Mouse (Mus musculus) embryo, embryonic 11.5 days (tissue): Measurements from ENCODE around the gene Zfp667.
A peak's percentile ranks its signal among the peaks of the same experiment; 100 is the strongest.
"Not testable (repeated sequence)": the region's sequence is repeated elsewhere in the genome, so short reads cannot be mapped to it uniquely, and the experiment has no call there.

ENCODE experiments used
- DNase-seq: peaks from one replicate; pipeline ENCODE4 v3.0.0-alpha.2; 2012; ENCODE audit warnings: low read depth, low spot score

Zfp667 gene

GRCm38 (mm10) chr7:6285842-6286705, at the start of gene Zfp667:
Zfp667 (plus strand) TSS chr7:6286579.
- peak; percentile 98 for DNase-seq

- no peak for DNase-seq
Observed at GRCm38 (mm10) chr7:6239787-6240186, 46.6 kb upstream of the Zfp667 start.

DNA sequence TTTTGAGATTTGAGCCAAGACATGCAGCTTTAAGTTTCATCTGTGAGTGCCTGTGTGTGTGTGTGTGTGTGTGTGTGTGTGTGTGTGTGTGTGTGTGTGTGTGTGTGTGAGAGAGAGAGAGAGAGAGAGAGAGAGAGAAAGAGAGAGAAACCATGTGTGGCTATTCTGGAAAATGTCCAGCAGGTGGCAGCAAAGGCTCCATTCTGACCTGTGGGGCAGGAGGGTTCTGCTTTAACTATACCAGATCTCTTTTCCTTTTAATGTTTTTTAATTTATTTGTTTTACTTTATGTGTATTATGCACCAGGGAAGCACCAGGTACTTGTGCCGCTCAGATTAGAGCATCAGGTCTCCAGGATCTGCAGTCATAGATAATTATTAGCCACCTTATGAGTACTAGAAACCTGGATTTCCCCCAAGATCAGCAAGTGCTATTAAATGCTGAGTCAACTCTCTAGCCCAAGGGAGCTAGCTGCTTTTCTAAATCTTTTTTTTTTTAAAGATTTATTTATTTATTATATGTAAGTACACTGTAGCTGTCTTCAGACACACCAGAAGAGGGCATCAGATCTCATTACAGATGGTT, 45.4 kb upstream of the Zfp667 start:
- DNase-seq: not testable (repeated sequence)

DNA sequence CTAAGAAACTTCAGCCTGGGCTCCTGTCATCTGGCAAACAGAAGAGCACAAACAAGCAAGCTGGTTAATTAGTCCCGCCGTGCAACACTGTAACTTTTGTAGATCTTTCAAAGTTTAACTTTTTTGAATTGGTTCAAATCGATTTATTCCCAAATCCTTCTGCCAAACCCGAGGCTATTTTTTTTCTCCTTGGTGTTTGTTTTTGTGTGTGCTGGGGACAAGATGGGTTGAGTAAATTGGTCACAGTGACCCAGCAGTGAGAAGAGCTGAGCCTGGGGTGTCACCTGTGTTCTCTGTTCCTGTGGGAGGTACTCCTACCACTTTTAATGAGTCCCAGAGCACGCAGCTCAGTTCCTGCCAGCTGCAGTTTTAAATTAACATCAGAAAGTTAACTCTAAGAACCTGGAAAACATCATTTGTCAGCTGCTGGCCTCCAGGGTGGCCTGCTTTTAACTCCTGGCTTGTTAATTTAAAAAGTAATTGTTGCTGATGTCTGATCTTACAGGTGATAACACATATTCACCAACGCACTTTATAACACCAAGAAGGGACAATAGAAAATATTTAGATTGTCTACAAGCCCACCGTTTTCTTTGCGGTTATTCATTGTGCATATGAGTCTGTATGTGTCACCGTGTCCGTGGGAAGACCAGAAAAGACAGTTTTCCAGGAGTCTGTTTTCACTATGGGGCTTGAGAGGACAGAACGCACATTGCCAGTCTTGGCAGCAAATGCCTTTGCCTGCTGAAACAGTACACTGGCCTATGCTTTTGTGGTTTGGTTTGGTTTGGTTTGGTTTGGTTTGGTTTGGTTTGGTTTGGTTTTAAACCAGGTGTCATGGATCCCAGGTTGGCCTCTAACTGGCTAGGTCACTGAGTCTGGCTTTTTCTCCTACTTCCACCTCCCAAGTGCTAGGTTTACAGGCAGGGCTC, 41.8 kb upstream of the Zfp667 start:
- DNase-seq: no peak

DNA sequence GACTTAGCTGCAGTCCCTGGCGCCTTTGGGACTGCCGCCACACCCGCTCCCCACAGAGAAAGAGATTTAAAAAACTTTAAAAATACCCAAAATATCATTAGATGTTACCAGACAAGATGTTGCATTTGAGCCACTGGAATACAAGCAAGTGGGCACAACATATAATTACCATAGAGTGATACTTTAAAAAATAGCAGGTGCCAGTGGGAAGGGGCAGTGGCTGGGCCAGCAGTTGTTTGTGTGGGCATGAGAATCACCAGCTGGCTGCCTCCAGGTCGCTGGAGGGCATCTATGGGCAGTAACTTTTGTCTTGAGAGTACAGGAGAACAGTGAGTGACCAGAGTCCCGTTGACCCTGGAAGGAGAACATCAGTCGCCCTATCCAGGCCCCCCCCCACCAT, 34.0 kb upstream of the Zfp667 start, which contains the start of gene Epp13:
Gene Epp13, plus strand, starts transcription at position 301 of the 400 bp plus-strand sequence.
- DNase-seq: no peak

DNA sequence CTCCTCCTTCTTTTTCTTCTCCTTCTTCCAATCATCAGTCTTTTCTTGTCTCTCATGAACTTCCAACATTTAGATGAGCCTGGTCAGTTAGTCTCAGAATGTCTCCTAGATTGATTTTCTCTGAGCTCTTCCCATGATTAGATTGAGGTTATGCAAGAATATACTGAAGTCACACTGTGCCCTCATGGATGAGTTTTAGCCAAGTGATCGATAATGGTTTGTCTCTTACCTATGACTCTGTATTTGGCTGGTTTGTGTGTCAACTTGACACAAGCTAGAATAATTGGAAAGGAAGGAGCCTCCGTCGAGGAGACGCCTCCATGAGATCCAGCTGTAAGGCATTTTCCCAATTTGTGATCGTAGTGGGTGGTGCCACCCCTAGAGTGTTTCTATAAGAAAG, 31.9 kb upstream of the Zfp667 start:
- no peak for DNase-seq

DNA sequence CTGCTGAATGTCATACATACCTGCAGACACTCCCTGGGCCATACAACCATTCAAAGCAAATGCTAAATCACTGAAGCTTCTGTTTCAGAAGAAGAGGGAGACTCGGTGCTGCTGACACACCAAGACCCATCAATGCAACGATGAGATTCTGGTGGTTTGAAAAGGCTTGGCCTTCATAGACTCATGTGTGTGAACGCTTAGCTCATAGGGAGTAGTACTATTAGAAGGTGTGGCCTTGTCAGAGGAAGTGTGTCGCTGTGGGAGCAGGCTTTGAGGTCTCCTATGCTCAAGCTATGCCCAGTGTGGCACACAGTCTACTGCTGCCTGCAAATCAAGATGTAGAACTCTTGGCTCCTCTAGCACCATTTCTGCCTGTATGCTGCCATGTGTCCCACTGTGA, 29.0 kb upstream of the Zfp667 start:
- DNase-seq: no peak

DNA sequence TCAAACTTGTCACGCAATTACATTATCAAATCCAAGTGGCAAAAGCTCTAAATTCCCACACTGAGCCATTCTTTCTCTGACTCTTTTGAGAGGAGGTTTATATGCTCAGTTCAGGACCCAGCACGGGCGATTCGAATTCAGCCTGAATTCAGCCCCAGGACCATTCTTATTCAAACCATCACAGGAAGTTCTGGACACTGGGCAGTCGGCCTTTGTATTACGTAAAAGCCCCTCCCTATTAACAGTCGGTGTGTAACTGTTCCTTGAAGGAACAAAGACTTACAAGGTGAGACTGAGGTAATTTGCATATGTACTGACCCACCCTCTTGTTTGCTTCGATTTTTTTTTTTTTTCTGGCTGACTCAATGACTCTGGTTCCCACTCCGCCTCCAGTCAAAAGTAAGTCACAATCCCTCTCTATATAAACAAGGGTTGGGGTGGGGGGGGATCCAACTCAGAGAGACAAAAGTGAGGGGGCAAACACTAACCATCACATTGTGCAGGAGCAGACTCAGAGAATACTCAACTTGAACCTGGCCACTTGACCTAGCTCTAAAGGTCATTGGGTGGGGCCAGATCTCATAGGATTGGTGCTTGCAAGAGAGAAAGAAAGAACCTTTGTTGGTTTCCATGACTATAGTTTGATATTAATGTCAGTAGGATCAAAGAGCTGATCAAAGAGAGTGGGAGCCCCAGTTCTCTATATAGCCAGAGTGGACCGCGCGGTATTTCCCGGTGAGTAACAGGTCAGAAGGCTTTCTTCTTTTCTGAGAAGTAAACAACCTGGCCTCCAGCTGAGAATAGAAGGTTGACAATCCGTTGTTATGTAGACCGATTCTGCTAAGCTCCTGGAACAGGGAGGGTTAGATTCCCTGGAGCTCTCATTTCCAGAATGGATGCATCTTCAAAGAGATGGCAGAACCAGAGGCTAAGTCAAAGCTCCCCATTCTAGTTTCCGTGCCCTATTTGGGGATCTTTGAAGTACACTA, 27.9 kb upstream of the Zfp667 start:
- no peak for DNase-seq

GRCm38 (mm10) chr7:6260004-6260403, 26.4 kb upstream of the Zfp667 start:
- DNase-seq: not testable (repeated sequence)

GRCm38 (mm10) chr7:6262120-6262519, 24.3 kb upstream of the Zfp667 start:
- no peak for DNase-seq

DNA sequence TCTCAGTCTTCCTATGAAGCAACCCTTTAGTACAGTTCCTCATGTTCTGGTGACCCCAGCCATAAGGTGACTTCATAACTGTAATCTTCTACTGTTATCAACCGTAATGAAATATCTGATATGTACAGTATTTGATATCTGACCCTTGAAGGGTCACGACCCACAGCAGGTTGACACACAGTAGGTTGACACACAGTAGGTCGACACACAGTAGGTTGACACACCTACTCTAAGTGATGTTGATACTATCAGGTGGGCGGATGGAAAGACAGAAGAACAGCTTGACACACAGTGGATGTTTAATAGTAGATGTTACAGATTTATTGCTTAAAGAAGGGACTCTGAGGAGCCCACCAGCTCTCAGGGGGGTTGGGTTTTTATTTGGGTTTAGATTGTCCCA, 23.4 kb upstream of the Zfp667 start:
- no peak for DNase-seq

DNA sequence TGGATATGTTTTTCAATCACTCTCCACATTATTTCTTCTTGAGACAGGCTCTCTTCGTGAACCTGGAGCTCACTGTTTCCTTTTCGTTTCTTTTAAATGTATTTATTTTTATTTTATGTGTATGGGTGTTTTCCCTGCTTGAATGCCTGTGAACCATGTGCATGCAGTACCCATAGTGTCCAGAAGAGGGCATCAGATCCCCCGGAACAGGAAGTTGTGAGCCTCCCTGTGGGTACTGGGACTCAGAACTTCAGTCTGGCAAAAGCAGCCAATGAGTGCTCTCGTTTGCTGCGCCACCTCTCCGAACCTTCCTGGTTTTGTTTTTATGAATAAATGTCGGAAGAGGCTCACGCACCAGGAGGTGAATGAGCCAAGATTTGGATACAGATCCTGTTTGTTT, 20.7 kb upstream of the Zfp667 start:
- DNase-seq: no peak

DNA sequence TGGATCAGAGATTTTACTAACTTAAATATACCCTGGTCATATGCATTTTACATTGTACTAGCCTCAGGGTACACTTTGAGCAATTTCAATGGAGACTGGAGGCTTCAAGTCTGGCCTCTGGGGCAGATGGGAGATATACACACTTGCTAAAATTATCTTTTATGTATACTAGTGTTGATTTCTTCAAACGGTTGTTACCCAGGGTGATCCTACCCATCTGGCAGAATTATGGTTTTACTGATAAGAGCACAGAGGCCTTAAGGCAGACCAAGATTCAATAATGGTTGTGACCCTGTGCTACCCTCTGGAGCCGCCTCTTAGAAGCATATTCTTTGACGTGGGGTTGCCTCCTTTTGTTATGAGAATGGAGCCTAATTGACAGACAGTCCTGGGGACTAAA, 8.5 kb upstream of the Zfp667 start:
- no peak for DNase-seq

GRCm38 (mm10) chr7:6282749-6283148, 3.6 kb upstream of the Zfp667 start:
- DNase-seq: peak; percentile 67

- DNase-seq: peak; percentile 84
Observed at GRCm38 (mm10) chr7:6283451-6284075, 2.8 kb upstream of the Zfp667 start.

- DNase-seq: no peak
Observed at GRCm38 (mm10) chr7:6284442-6285012, 1.9 kb upstream of the Zfp667 start.

DNA sequence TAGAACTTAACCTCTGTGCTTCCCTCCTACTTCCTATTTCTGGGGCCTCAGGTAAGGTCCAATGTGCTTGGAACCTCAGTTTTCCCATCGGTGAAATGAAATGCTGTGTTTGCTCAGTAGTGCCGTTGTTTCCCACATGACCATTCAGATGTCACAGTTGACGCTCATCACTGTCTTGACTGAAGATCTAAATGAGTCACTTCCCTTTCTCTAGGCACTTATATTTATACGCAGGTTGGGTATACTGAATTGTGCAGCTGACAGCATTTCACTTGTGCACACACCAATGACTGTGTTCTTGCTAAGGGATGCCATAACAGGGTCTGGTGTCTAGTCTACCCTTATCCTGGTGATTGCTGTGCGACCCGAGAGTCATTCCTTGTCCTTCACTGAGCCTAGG, 1.0 kb upstream of the Zfp667 start:
- DNase-seq: no peak

DNA sequence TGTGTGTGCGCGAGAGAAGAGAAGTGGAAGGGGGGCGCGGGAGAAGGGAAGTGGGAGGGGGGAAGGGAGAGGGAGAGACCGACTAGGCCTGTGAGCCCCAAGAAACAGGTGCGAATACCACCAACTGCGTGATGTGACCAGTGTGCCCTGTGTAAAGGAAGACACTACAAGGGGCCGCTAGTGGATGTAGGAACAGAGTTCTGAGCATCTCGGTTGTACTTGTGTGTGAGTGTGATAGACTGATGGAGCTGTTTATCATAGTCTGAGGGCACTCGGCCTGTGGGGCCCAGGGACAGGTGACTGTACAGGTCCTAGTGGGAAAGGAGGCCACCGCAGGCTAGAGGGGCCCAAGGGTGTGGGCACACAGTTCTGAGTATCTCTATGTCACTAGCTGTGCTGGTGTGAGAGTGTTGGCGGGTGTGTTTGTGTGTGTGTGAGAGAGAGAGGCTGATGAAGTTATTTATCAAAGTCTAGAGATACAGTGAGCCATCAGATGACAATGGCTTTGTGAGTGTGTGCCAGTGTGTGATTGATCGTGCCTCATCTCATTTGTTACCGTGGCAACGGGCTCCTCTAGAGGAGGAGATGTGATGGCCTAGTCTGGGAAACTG, 647 bp downstream of the Zfp667 start:
- no peak for DNase-seq

DNA sequence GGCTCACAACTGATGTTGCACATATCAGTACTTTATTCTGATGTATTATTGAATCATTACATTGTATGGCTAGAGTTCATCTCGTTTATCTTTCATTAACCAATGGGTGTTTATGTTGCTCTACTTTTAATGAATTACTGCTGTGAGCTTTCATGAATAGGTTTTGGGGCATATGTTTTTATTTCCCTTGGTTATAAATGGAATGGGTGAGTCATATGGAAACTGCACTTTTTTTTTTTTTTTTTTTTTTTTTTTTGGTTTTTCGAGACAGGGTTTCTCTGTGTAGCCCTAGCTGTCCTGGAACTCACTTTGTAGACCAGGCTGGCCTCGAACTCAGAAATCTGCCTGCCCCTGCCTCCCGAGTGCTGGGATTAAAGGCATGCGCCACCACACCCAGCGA, 4.7 kb downstream of the Zfp667 start:
- DNase-seq: not testable (repeated sequence)

DNA sequence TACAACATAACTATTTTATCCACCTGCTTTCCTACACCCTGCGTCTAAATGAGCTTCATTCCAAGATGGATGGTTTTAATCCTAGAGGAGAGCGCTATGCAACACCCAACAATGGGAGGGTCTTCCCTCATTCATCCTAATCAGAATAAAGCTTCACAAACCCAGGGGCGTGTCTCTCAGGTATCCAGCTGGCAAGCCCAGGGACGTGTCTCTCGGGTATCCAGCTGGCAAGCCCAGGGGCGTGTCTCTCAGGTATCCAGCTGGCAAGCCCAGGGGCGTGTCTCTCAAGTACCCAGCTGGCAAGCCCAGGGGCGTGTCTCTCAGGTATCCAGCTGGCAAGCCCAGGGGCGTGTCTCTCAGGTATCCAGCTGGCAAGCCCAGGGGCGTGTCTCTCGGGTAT, 14.4 kb downstream of the Zfp667 start:
- DNase-seq: not testable (repeated sequence)
